Mouse (Mus musculus) midbrain, embryonic 15.5 days (tissue): ENCODE results near the gene Glt8d2. TPM values are rescaled to one million over a fixed set of nuclear protein-coding genes. Genes with fewer than 3 reads are reported as not detected.

Source experiments
- polyA plus RNA-seq: library from polyadenylated mRNA; unstranded; fragments of >200 nt; fragmentation: Nextera tagmentation; extraction: Ambion mirVana; gene quantifications from 2 replicates; pipeline ENCODE4 v1.2.1, GENCODE M21; 2015

Glt8d2 gene
- polyA plus RNA-seq, 1 experiment from 2014 or later, result 1.4 TPM

Other genes starting within 250 kb of the Glt8d2 start
- gene Gm1553, start 198.0 kb downstream of the Glt8d2 start, polyA plus RNA-seq, result not detected in 2 replicates
- gene 1190007I07Rik, start 67.4 kb downstream of the Glt8d2 start, polyA plus RNA-seq, result 28.4 and 36.4 TPM in 2 replicates
- gene Tdg, start 60.8 kb downstream of the Glt8d2 start, polyA plus RNA-seq, result 169 and 170 TPM in 2 replicates
- 40.5 and 45.8 TPM in 2 replicates for gene Hcfc2, start 5.5 kb upstream of the Glt8d2 start, polyA plus RNA-seq
- gene Nfyb, start 73.5 kb upstream of the Glt8d2 start, polyA plus RNA-seq, result 46.4 and 47.1 TPM in 2 replicates
- gene Txnrd1, start 143.3 kb upstream of the Glt8d2 start, polyA plus RNA-seq, result 113 and 120 TPM in 2 replicates
- gene Eid3, start 176.0 kb upstream of the Glt8d2 start, polyA plus RNA-seq, result 0.43 and 0.74 TPM in 2 replicates